Mouse (Mus musculus): Measurements from ENCODE around the gene Cbx8. TPM values are rescaled to one million over a fixed set of nuclear protein-coding genes. Genes with fewer than 3 reads are reported as not detected.

The Cbx8 gene
- total RNA-seq (2017): 2.2 and 4.8 TPM in 2 replicates

DNA sequence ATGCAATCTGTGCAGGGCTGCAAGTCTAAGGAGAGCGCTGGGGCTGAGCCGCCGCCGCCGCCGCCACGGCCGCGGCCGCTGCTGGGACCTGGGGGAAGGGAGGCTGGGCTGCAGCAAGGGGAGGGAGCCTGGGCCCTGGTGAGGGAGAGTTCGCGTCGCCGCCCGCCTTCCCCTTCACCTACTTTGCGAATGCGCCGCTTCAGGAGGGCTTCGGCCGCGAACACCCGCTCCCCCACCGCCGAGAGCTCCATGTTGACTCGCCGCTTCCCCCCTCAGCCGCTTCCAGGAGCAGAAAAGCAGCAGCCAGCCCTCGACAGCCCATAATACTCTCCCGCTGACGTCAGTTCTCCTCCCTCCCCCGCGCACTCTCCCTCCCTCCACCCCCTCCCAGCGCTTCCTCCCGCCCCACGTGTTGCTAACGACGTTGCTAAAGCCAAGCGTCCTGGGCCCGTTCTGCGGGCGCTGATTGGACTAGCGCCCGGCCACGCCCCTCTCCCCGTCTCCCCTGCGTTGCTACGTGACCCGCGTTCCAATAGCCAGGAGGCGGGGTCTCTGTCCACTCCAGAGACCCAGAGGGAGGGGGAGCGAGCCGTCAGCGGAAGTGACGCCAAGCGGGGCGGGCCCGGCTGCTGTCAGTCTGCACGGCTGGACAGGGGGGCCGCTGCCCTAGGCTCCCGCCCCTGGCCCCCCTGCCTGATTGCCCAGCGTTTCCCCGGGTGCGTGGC lies at the start of gene Cbx8:
Gene Cbx8 (minus strand): TSS at position 370 of the 725 bp plus-strand sequence.
- peak; percentile 93 for ATAC-seq (ENCODE audit: extremely low read depth, insufficient number of reproducible peaks, low FRiP score, poor library complexity, severe bottlenecking)

DNA sequence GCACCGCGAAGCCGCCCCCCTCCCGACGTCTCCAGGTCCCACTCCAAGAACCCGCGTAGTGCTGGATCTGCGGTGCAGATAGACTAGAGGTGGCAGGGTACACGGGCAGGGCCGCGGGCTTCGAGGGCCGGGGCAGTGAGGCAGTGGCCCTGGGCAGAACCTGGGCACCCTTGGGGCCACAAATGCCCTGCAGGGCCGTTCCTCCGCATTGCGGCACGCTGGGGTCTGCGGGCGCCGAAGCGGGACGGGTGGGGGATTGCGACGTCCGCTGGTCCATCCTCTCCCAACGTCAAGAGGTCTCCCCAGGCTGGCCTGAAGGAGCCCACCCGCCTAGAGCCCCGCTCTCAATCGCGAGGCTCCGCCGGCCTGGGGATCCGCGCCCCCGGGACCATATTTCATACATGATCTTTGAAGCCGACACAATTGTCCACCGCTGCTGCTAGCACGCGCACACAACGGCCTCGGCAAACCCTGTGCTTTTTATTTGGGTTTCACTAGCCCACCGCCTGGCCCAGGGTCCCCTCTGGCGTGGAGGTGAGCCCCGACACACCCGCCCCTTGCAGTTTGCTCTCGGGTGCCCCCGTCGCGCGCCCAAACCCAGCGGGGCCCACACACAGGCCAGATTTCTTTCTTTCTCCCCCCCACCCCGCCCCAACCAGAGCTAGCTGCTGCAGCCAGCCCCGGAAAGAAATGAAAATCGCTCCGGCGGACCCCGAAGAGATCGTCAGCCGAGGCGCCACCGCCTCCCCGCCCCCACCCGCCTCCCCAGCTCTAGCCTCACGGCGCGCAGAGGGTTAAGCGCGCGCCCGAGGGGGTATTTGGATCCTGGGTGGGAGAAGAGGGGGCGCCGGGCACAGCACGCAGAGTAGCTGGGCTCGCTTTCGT lies 49.5 kb upstream of the Cbx8 start:
- ATAC-seq (ENCODE audit: extremely low read depth, insufficient number of reproducible peaks, low FRiP score, poor library complexity, severe bottlenecking): no peak

DNA sequence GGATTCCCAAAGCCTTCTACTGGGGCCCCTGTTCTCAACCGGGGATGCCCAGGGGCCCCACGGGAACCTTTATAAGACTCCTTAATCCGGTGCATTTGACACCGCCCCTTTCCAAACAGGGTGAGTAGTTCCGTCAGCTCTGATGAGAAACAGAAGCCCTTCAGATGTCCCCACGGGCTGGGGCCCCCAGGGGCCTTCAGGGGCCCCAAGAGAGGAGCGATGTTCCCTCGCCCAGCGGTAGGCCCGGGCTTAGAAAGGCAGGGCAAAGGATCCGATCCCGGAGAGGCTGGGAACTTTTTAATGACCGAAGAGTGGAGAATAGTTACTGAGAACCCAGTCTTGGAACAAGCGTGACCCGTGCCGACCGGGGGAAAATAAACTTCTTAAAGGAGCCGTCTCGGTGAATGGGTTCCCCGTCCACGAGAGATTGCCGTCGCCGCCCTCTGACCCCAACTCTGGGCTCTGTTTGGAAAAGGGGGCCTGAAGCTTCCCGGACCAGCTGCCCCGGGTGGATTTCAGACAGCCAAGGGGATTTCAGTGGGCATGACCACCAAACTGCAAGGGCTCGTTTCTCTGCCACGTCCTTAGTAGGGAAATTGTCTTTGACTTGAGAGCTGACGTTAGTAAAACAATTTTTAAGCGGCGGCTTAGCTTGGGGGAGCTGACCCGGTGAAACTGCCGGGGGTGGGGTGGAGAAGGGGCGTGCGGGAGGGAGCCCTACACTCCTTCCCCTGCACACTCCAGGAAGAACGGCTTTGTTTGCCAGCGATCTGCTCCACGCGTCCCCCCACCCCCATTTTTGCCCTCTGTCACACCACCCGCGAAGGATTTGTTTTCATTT lies 48.7 kb upstream of the Cbx8 start:
- ATAC-seq (ENCODE audit: extremely low read depth, insufficient number of reproducible peaks, low FRiP score, poor library complexity, severe bottlenecking): no peak

DNA sequence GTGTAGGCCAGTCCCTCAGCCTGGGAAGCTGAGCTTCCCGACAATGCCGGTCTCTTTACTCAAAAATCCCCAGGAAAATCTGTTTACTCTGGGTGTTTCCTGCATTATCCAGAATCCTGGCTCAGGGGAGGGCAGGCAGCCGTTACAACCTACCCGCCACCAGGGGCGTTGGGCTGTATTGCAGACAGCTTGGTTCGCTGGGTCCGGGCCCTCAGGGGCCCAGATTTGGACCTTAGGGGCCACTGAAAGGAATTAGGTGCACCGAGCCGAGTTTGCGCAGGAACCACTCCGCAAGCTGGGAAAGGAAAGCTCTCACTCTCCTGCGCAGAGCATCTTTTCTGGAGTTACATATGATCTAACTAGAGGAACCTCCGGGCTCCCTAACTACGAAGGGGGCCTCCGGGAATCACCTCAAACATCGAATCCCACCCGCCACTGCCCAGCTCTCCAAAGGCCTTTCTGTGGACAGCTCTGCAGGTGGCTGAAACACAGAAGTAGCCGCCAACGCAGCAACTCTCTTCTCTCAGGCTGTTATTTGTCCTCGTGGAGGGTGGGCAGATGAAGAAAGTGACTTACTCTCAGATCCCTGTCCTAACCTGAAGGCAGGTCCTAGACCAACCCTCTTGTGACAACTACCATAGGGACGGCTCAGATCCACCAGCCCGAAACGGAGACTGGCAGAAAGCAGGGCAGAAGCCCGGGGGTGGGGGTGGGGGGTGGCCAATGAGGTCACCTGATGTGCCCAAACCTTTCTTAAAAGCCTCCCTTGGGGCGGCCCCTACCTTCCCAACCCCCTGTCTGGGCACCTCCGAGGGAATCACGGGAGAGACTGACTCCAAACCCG lies 47.8 kb upstream of the Cbx8 start:
- no peak for ATAC-seq (ENCODE audit: extremely low read depth, insufficient number of reproducible peaks, low FRiP score, poor library complexity, severe bottlenecking)

DNA sequence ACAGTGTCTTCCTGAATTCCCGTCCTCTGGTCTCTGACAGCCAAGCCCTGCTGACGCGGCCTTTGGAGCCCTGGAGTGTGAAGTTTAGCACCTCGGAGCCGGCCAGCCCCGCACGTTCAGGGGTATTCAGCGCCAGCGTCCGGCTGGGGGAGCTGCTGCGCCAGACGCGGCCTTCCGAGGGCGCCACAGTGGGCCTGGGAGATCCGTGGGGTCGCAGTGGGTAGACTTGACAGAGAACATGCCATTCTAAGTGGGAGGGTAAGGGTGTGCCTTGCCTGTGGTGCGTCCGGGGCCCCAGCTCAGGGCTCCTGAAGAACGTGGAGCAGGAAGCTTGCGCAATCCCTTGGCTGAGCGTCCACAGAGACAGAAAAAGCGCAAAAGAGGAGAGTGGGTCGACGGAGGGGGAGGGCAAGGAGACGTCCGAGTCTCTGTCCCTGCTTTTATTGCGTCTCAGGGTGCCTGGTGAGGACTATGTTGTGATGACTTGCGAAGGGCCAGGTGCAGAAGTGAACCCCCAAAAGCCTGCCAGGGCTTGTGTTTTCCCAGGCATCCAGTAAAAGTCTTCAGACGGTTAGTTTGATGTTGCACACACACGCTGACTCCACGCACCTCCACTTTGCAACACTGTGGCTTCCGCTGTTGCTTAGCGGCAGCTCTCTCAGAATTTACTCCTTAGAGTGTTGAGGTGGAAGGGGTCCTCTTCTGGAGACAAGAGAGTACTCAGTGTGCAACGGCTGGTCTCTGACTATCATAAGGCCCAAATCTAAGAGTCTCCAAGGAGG lies 46.7 kb upstream of the Cbx8 start:
- ATAC-seq (ENCODE audit: extremely low read depth, insufficient number of reproducible peaks, low FRiP score, poor library complexity, severe bottlenecking): no peak

DNA sequence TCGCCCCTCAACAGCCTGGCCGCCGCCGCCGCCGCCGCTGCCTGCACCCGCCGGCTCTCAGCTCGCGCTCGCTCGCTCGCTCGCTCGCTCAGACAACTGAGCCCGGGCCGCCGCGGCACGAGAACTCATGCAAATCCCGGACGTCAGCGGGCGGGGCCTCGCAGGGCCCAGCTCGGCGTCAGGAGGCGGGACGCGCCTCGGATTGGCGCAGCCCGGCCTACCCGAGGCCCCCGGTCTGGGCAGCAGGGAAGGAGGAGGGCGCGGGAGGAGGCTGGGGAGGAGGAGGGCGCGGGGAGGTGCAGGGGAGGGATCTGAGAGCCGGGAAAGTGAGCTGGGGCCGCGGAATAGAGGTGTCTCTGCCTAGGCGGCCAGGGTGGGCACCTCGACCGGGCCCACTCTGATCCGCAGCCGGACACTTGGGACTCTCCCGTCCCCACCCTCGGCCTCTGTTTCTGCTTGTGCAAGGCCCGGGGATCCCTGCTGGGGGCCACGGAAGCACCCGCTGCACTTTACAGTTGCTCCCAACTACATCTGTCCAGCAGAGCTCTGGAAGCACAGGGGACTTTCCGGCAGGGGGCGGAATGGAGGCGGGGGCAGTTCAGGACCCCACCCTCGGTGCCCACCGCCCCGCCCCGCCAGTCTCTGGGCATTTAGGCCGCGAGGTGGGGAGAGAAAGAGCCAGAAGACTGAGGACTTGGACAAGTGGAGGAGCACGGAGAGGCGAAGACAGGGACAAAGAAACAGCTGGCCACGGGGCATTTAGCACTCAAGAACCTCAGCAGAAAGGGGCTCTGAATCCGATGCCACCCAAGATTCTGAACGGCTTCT lies 45.6 kb upstream of the Cbx8 start, which contains the start of gene Cbx4:
Gene Cbx4 (minus strand): TSS at position 78 of the 828 bp plus-strand sequence.
- ATAC-seq (ENCODE audit: extremely low read depth, insufficient number of reproducible peaks, low FRiP score, poor library complexity, severe bottlenecking): peak; percentile 66

DNA sequence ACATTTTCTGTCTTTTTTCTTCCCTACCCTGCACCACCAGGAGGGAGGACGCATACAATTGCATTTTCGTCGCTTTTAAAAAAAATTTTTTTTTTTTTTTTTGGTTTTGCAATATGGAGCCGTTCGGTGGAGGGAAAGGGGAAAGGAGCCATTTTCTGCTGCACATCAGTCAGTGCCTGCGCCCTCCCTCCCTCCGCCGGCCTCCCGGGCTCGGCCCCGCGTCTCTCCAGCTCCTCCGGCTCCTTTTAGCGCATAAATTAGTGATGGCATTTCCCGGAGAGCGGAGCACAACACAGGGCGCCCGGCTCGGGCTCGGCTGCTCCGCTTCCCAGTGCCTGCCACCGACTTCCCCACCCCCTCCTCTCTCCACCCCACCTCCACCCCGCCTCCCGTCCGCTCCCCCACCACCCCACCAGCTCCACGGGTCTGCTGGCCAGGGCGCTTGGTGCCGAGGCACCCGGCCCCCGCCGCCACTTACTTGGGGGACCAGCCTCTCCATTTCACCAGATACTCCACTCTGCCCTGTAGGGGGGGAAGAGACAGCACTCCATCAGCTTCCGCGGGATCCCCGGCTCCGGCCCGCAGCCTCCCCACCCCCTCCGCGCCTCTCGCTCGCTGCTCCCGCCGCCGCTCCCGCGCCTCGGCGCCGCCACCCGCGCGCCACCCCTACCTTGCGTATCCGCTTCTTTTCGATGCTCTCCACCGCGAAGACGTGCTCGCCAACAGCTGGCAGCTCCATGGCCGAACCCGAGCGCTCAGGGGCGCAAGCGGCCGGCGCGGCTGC lies 44.7 kb upstream of the Cbx8 start:
- ATAC-seq (ENCODE audit: extremely low read depth, insufficient number of reproducible peaks, low FRiP score, poor library complexity, severe bottlenecking): no peak

DNA sequence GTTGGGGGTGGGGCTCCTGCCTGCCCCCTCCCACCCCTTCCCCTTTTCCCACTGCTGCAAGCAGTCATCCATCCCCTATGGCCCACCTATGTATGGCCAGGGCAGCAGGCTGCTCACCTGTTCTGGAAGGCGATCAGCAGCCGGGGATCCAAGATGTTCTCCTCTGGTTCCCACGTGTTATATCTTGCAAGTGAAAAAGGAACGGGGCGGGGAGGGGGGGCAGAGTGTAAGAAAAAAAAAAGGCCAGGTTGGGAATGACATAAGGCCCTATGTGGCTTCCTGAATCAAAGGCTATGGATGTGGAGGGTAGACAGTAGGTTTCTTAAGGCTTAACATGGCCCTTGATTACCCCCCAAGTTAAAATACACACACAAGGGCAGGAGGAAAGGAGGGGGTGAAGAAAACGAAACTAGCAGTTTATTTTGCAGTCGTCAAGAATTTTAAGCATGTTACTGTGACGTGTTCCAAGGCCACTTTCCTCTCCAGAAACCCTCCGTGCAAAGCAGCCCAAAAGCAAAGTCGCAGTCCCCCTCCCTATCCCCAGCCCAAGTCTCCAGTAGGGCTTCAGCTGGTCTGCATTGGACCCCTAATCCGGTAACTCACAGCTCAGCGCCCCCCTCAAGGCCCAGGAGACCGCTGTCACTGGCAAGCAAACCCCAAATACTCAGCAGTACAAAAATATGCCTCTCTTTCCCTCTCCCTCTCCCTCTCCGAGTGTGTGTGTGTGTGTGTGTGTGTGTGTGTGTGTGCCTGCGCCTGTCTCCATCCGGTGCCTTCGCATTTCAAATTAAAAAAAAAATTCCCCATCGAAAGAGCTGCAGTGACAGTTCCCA lies 43.9 kb upstream of the Cbx8 start:
- no peak for ATAC-seq (ENCODE audit: extremely low read depth, insufficient number of reproducible peaks, low FRiP score, poor library complexity, severe bottlenecking)

DNA sequence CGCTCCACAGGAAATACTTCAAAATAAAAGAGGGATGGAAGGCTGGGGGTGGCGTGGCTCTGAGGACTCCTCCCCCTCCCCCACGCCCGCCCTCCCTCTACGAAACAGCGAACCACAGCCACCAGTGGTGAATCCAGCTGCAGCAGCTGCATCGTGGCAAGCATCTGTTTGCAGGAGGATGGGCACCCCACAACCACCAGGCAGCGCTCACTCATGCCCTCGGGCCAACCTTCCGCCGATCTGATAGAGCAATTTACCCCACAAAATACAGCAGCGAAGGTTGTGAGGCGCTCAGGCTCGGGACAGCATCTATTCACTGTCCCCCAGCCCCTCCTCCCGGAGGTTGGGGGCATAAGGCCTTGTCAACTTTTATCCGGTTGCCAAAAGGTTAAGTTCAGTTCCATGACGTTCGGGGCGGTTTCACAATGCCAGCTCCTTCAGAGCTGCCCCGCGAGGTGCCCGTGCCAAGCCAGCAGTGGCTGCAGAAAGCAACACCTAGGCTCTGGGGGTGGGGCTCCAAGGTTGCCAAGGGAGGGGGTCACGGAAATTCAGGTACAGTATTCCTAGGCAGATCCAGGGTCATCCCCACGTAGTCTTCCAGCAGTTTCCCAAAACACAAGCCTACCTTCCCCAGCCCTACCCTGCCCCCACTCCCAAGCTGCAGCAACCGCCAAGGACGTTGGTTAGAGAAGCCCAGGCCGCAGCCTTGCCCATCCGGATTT lies 43.1 kb upstream of the Cbx8 start:
- no peak for ATAC-seq (ENCODE audit: extremely low read depth, insufficient number of reproducible peaks, low FRiP score, poor library complexity, severe bottlenecking)

DNA sequence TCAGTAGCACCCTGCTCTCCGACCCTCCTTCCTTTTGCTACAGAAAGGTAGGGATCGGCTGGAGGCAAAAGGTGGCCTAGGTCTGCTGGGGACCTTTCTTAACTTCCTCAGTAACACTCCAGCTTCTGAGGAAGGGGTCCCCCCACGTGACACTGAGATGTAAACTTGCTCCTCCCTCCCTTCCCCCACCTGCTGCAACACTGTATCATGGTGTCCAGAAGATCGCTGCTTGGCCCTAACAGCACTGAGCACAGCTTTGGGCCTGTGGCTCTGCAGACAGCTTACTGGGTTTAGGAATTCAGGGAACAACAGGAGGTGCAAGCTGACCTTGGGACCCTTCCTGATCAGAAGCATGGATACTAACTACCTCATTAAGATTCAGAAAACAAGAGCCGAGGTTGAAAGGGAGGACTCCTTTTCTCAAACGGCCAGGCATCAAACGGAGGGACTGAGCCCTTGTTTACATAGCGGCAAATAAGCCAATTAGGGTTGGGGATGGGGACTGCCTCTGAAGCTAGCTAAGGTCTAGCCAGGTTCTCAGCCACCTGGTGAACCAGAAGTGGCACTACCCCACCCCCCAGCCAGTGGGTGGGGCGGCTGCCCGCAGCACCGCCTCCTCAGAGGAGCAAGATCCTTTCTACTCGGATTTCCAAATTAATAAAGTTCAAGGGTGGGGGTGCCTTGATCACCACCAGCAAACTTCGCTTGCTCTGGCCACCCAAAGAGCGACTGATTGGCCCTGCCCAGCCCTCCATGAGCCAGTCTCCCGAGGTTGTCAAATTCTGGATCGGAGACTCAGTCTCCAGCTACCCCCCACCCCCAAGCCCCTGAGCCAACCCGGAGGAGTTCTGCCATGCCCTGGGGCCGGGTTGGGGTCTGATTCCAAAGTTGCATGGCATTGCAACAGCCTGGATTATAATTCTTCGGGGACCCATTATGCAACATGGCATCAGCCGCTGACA lies 42.1 kb upstream of the Cbx8 start:
- ATAC-seq (ENCODE audit: extremely low read depth, insufficient number of reproducible peaks, low FRiP score, poor library complexity, severe bottlenecking): no peak

DNA sequence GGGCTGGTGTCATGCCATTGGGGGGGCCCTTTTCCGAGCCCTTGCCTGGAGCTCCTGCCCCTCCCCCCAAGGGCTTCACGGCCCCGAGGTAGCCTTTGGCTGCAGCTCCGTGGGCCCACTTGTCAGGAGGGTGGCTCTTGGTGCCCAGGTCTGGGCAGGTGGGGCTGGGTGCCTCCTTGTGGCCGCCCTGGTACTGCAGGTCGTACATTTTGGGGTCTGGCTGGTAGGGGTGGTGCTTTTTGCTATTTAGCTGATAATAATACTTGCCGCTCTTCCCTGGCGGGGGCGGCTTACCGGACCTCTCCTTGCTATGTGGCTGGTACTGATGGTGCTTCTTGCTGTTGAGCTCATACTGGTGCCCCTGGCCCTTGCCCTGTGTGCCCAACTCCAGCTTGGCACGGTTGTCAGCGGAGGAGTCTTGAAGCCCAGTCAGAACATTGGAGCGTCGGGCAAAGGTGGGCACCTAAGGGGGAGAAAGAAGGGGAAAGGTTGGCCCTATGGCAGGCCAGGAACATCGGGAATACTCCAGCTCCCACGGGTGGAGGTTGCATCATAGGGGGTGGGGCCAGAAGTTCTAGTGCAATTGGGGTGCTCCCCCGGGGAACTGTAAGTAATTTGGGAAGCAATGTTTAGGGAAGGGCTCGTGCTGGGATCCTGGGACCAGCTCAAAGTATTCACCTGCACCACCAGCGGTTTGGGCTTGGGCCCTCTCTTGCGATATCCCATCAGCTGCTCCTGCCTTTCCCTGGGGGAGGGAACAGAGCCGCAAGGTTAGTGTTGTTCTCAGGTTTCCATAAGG lies 41.3 kb upstream of the Cbx8 start:
- no peak for ATAC-seq (ENCODE audit: extremely low read depth, insufficient number of reproducible peaks, low FRiP score, poor library complexity, severe bottlenecking)

DNA sequence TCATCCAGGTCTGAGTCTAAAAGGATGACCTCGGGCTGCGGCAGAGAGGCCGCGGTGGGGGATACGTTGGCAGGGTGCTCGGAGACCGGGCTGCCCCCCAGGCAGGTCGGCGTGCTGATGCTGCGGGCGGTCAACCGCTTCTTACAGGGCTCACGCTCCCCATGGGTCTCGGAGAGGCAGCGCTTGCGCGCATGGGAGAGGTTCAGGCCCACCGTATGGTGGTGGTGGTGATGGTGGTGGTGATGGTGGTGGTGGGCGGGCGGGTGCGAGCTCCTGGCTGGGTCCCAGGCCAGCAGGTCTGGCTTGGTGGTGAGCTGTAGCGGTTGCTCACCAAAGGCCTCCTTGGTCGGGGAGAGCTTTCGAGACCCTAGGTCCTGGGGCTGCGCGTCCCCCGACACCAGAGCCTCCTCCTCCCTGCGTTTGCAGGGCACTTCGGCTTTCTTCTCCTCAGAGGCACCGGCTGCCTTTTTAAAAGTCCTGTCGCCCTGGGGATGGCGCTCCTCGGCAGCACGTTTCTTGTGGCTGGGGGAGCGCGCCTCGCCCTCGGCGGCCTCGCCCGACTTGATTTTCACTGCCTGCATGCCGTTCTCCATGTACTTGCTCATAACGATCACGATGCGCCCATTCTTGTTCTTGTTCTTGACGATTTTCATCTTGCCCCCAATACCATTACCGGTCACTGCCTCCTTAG lies 40.5 kb upstream of the Cbx8 start:
- ATAC-seq (ENCODE audit: extremely low read depth, insufficient number of reproducible peaks, low FRiP score, poor library complexity, severe bottlenecking): no peak
